Mouse (Mus musculus): Measurements from ENCODE around the gene Plac9b.
"Not testable (repeated sequence)": the region's sequence is repeated elsewhere in the genome, so short reads cannot be mapped to it uniquely, and the experiment has no call there.

Gene Plac9b

GRCm38 (mm10) chr14:26119095-26119494 is 63.2 kb downstream of the Plac9b start:
- not testable (repeated sequence) for H3K27me3 ChIP-seq (ENCODE audit: control insufficient read depth, insufficient read depth, low read length, poor library complexity, severe bottlenecking); DNase-seq (ENCODE audit: low read depth, low spot score); H3K36me3 ChIP-seq (ENCODE audit: control insufficient read depth, insufficient read depth, low read length, poor library complexity, severe bottlenecking)

GRCm38 (mm10) chr14:26118550-26119000 is 63.7 kb downstream of the Plac9b start:
- H3K27me3 ChIP-seq (ENCODE audit: control insufficient read depth, insufficient read depth, low read length, poor library complexity, severe bottlenecking); DNase-seq (ENCODE audit: low read depth, low spot score); H3K36me3 ChIP-seq (ENCODE audit: control insufficient read depth, insufficient read depth, low read length, poor library complexity, severe bottlenecking): not testable (repeated sequence)

GRCm38 (mm10) chr14:26118150-26118549 is 64.1 kb downstream of the Plac9b start, which contains the start of gene Duxbl2:
Duxbl2 (plus strand) TSS chr14:26118349.
- H3K36me3 ChIP-seq (ENCODE audit: control insufficient read depth, insufficient read depth, low read length, poor library complexity, severe bottlenecking); H3K27me3 ChIP-seq (ENCODE audit: control insufficient read depth, insufficient read depth, low read length, poor library complexity, severe bottlenecking); DNase-seq (ENCODE audit: low read depth, low spot score): not testable (repeated sequence)

Data from splenic B cell, adult 2 months (primary cell).